Mouse (Mus musculus): ENCODE results near the gene Syne1.

DNA sequence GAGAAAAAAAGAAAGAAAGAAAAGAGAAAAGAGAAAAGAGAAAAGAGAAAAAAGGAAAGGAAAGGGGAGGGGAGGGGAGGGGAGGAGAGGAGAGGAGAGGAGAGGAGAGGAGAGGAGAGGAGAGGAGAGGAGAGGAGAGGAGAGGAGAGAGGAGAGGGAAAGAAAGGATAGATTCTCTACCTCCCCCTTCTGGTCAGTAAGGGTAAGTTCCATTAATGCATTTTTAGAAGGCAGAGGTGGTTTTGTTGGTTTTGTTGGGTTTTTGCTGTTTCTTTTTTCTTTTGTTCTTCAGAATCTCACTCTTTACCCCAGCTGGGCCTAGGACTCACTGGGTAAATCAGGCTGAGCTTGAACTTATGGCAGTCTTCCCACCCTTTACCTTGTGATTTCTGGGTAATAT lies 214.9 kb downstream of the Syne1 start:
- no peak for TF ChIP-seq MAX (IDR thresholded peaks at IDR 0.05; ENCODE audit: low read depth)
- no peak for TF ChIP-seq POLR2AphosphoS2 (IDR thresholded peaks at IDR 0.05; ENCODE audit: insufficient read length, low read depth)
- no peak for TF ChIP-seq TCF12 (IDR thresholded peaks at IDR 0.05; ENCODE audit: insufficient read depth, poor library complexity, severe bottlenecking)
- TF ChIP-seq POLR2A (IDR thresholded peaks at IDR 0.05; ENCODE audit: insufficient read length, low read depth): no peak
- no peak for TF ChIP-seq SRF (IDR thresholded peaks at IDR 0.05; ENCODE audit: control insufficient read depth, insufficient read length, low read depth)
- no peak for TF ChIP-seq CEBPB (IDR thresholded peaks at IDR 0.05; ENCODE audit: insufficient read depth, poor library complexity, severe bottlenecking)
- no peak for TF ChIP-seq MYOG (IDR thresholded peaks at IDR 0.05; ENCODE audit: control insufficient read depth in 1 of 3, insufficient read depth in 1 of 3, insufficient read length in 2 of 3, low read depth in 2 of 3)
- no peak for TF ChIP-seq E2F4 (IDR thresholded peaks at IDR 0.05; ENCODE audit: insufficient read depth)

All from myocyte (in vitro differentiated cells).